Mouse (Mus musculus) c-Kit-negative CD71-positive TER-119-positive erythroid progenitor cells, embryonic 14.5 days (primary cell): ENCODE results near the gene Cox7c.
"Not testable (repeated sequence)": the region's sequence is repeated elsewhere in the genome, so short reads cannot be mapped to it uniquely, and the experiment has no call there.

Experiments
- DNase-seq: peaks from one replicate; pipeline ENCODE4 v3.0.0-alpha.2; 2013; ENCODE audit warnings: low read depth, low spot score

Gene Cox7c

GRCm38 (mm10) chr13:86046254-86046951 lies at the start of gene Cox7c:
Gene Cox7c, minus strand, starts transcription at chr13:86046904.
- DNase-seq = peak; percentile 68

- DNase-seq = no peak
These were observed 21.5 kb upstream of the Cox7c start for GRCm38 (mm10) chr13:86068011-86068724.

GRCm38 (mm10) chr13:86067508-86067907 lies 20.8 kb upstream of the Cox7c start:
- DNase-seq = no peak

- not testable (repeated sequence) for DNase-seq
These were observed 7.4 kb upstream of the Cox7c start for GRCm38 (mm10) chr13:86054091-86054490.

GRCm38 (mm10) chr13:86004907-86005675 lies 41.6 kb downstream of the Cox7c start:
- no peak for DNase-seq
